Mouse (Mus musculus) embryonic fibroblast, embryonic 13.5 days (primary cell): ENCODE data around the gene Coq2.

Experiments used
- CTCF ChIP-seq: IDR thresholded peaks from 2 replicates; pipeline ENCODE4 v1.5.1; 2011; ENCODE audit warnings: mild to moderate bottlenecking, control low read depth, low read length, moderate library complexity, borderline replicate concordance; ENCODE audit not compliant: insufficient read depth
- POLR2A ChIP-seq: IDR thresholded peaks from 2 replicates; pipeline ENCODE4 v1.6.1; 2011; ENCODE audit warnings: low read depth, mild to moderate bottlenecking, control low read depth, low read length, moderate library complexity

DNA sequence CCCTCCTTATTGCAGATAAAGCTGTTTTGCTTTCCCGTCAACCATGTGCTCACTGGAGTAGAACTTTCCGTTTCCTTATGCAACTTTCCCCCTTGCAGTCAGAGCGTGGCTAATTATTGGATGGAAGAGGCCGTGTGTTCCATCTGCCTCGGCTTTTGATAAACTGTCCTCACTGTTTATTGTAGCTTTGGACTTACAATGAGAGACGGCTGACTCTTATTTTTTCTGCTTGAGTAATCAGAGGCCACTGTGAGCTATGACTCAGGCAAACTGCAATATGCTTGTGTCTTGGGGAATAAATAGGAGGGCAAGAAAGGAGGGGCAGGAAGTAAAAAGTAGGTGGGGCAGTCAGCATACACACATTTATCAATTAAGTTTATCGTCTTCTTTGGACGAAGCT, 31.7 kb upstream of the Coq2 start:
- TF ChIP-seq CTCF (no peak), POLR2A (no peak)
